Mouse (Mus musculus) intestine, postnatal 0 days (tissue): Measurements from ENCODE around the gene Ifitm1. TPM values are rescaled to one million over a fixed set of nuclear protein-coding genes. Genes with fewer than 3 reads are reported as not detected.
A peak's percentile ranks its signal among the peaks of the same experiment; 100 is the strongest.

Experiments
- ATAC-seq: fragments of 200-750 bp; cut with Nextera tagmentation; 2 replicates; pipeline ENCODE4 v1.8.0; 2017; ENCODE audit warnings: mild to moderate bottlenecking, moderate TSS enrichment, moderate library complexity
- H3K27ac ChIP-seq: fragments of 300-500 bp; sonication (generic); 2 replicates; pipeline ENCODE4 v1.5.1; 2014; ENCODE audit warnings: mild to moderate bottlenecking, low read depth, low read length, moderate library complexity
- H3K27me3 ChIP-seq: fragments of 300-500 bp; sonication (generic); replicated peaks from 2 replicates; pipeline ENCODE4 v1.6.1; 2014; ENCODE audit warnings: low read length, mixed read lengths; ENCODE audit not compliant: control insufficient read depth, insufficient read depth
- H3K36me3 ChIP-seq: fragments of 300-500 bp; sonication (generic); 2 replicates; pipeline ENCODE4 v1.6.1; 2014; ENCODE audit warnings: mild to moderate bottlenecking, moderate library complexity; ENCODE audit not compliant: control insufficient read depth, insufficient read depth
- H3K4me1 ChIP-seq: fragments of 300-500 bp; sonication (generic); replicated peaks from 2 replicates; pipeline ENCODE4 v1.6.1; 2014; ENCODE audit warnings: antibody characterized with exemption, low read length, mixed read lengths; ENCODE audit not compliant: control insufficient read depth, insufficient read depth
- H3K4me2 ChIP-seq: fragments of 300-500 bp; sonication (generic); replicated peaks from 2 replicates; pipeline ENCODE4 v1.6.1; 2014; ENCODE audit warnings: low read depth, mild to moderate bottlenecking, moderate library complexity
- H3K4me3 ChIP-seq: fragments of 300-500 bp; sonication (generic); 2 replicates; pipeline ENCODE4 v1.5.1; 2014; ENCODE audit warnings: low read depth, low read length
- H3K9ac ChIP-seq: fragments of 300-500 bp; sonication (generic); 2 replicates; pipeline ENCODE4 v1.6.1; 2014; ENCODE audit warnings: mild to moderate bottlenecking, low read depth, low read length
- H3K9me3 ChIP-seq: fragments of 300-500 bp; sonication (generic); 2 replicates; pipeline ENCODE4 v1.6.1; 2016; ENCODE audit warnings: mixed run types; ENCODE audit not compliant: control insufficient read depth
- CTCF ChIP-seq: sonication (generic); IDR thresholded peaks from 2 replicates; pipeline ENCODE4 v1.5.1; 2016; ENCODE audit warnings: low read depth, mild to moderate bottlenecking, control low read depth, antibody characterized with exemption, moderate library complexity
- WGBS: fragments of 180-500 bp; shearing (Covaris S2); extraction: QIAGEN DNeasy Blood & Tissue Kit; methylation state at CpG from one replicate; pipeline ENCODE4 v1.1.7; 2014; 5-methylcytosine and 5-hydroxymethylcytosine counted together
- polyA plus RNA-seq: library from polyadenylated mRNA; unstranded; fragments of >200 nt; fragmentation: Nextera tagmentation; extraction: Ambion mirVana; gene quantifications from 2 replicates; pipeline ENCODE4 v1.2.1, GENCODE M21; 2015

The Ifitm1 gene
- polyA plus RNA-seq, 1 experiment from 2014 or later: 133 TPM

GRCm38 (mm10) chr7:140953133-140953532 lies 13.9 kb upstream of the Ifitm1 start:
- no peak for ATAC-seq
- WGBS: 67% methylated on average over 11 of the region's 11 CpGs
- Histone ChIP-seq H3K4me1 (peaks cover 11% of the 10 kb centered on the region; the same call in 1 of the 2 replicates), H3K4me2 (peak overlapping the region; percentile 74; the same call in 1 of the 2 replicates), H3K36me3 (peaks cover 23% of the 10 kb centered on the region), H3K4me3 (no peak overlapping the region), H3K9me3 (no peaks in the 10 kb centered on the region), H3K9ac (peak overlapping the region; percentile 11; the same call in 1 of the 2 replicates), H3K27ac (no peak overlapping the region; the same call in 1 of the 2 replicates), H3K27me3 (no peaks in the 10 kb centered on the region)
- TF ChIP-seq CTCF: no peak

- Histone ChIP-seq H3K4me3 (peak overlapping the region; percentile 54), H3K27ac (peak overlapping the region; percentile 41), H3K27me3 (no peaks in the 10 kb centered on the region), H3K9me3 (no peaks in the 10 kb centered on the region), H3K4me2 (peak overlapping the region; percentile 74), H3K4me1 (peaks cover 11% of the 10 kb centered on the region; the same call in 1 of the 2 replicates), H3K36me3 (peaks cover 14% of the 10 kb centered on the region), H3K9ac (peak overlapping the region; percentile 34)
- no peak for TF ChIP-seq CTCF
- no peak for ATAC-seq
- 30% methylated on average over 15 of the region's 15 CpGs for WGBS
These were observed 13.0 kb upstream of the Ifitm1 start for GRCm38 (mm10) chr7:140953800-140954732.

GRCm38 (mm10) chr7:140954733-140955071 lies 12.3 kb upstream of the Ifitm1 start:
- TF ChIP-seq CTCF: no peak
- 3% methylated on average over 9 of the region's 9 CpGs for WGBS
- Histone ChIP-seq H3K4me1 (peaks cover 11% of the 10 kb centered on the region; the same call in 1 of the 2 replicates), H3K9me3 (no peaks in the 10 kb centered on the region), H3K36me3 (peaks cover 7% of the 10 kb centered on the region), H3K4me3 (peak overlapping the region; percentile 54), H3K27me3 (no peaks in the 10 kb centered on the region), H3K27ac (peak overlapping the region; percentile 70), H3K4me2 (peak overlapping the region; percentile 74), H3K9ac (peak overlapping the region; percentile 34; the same call in 1 of the 2 replicates)
- ATAC-seq: no peak

GRCm38 (mm10) chr7:140955342-140955741 lies 11.7 kb upstream of the Ifitm1 start:
- peak overlapping the region; percentile 57 for H3K9ac ChIP-seq
- peaks cover 6% of the 10 kb centered on the region; the same call in 1 of the 2 replicates for H3K4me1 ChIP-seq
- TF ChIP-seq CTCF: no peak
- H3K4me3 ChIP-seq: peak overlapping the region; percentile 54
- ATAC-seq: peak; percentile 35
- peak overlapping the region; percentile 74 for H3K4me2 ChIP-seq
- H3K27ac ChIP-seq: peak overlapping the region; percentile 70
- H3K9me3 ChIP-seq: no peaks in the 10 kb centered on the region
- H3K27me3 ChIP-seq: no peaks in the 10 kb centered on the region
- peaks cover 4% of the 10 kb centered on the region; the same call in 1 of the 2 replicates for H3K36me3 ChIP-seq
- under 1% methylated on average over 17 of the region's 17 CpGs for WGBS

GRCm38 (mm10) chr7:140955758-140956555 lies 11.1 kb upstream of the Ifitm1 start, which contains the start of the genes Gm45717 and Ifitm2:
Gene Gm45717, minus strand, starts transcription at chr7:140955937.
Gene Ifitm2, minus strand, starts transcription at chr7:140955987.
- H3K9ac ChIP-seq: peak within 1 kb of the TSS; percentile 57
- H3K4me3 ChIP-seq: peak within 1 kb of the TSS; percentile 54
- H3K36me3 ChIP-seq: peaks cover 4% of the 10 kb centered on the region; the same call in 1 of the 2 replicates
- no peaks in the 10 kb centered on the region for H3K9me3 ChIP-seq
- peak within 1 kb of the TSS; percentile 76 for H3K27ac ChIP-seq
- peaks cover 5% of the 10 kb centered on the region; the same call in 1 of the 2 replicates for H3K4me1 ChIP-seq
- ATAC-seq: peak; percentile 85
- WGBS: 6% methylated on average over 11 of the region's 11 CpGs
- no peaks in the 10 kb centered on the region for H3K27me3 ChIP-seq
- peak within 1 kb of the TSS; percentile 74 for H3K4me2 ChIP-seq
- no peak for TF ChIP-seq CTCF

GRCm38 (mm10) chr7:140956556-140956869 lies 10.5 kb upstream of the Ifitm1 start:
- Histone ChIP-seq H3K4me3 (no peak overlapping the region), H3K9ac (no peak overlapping the region), H3K9me3 (no peaks in the 10 kb centered on the region), H3K4me1 (peaks cover 5% of the 10 kb centered on the region; the same call in 1 of the 2 replicates), H3K4me2 (no peak overlapping the region), H3K27ac (peak overlapping the region; percentile 76), H3K27me3 (no peaks in the 10 kb centered on the region), H3K36me3 (peaks cover 4% of the 10 kb centered on the region; the same call in 1 of the 2 replicates)
- ATAC-seq: no peak
- TF ChIP-seq CTCF: no peak
- WGBS: 30% methylated on average over 6 of the region's 6 CpGs
